ENCODE assay signal across 8 mouse cellular contexts in genomic region chrX:109095245-109096242, GRCm38 (mm10). TPM values are rescaled to one million over a fixed set of nuclear protein-coding genes. Genes with fewer than 3 reads are reported as not detected.
DNase-seq lines count a peak whose midpoint lies in the region; ATAC-seq and TF ChIP-seq lines count a peak whose summit lies in the region.

Sh3bgrl (plus strand) TSS chrX:109095365.

- no peaks in the 10 kb centered on the region for H3K36me3 ChIP-seq in erythroblast, embryonic 14.5 days (ENCODE audit: control insufficient read depth)
- H3K36me3 ChIP-seq in heart, embryonic 11.5 days (ENCODE audit: control insufficient read depth, insufficient read depth, low read length): no peaks in the 10 kb centered on the region
- H3K36me3 ChIP-seq in kidney, embryonic 16.5 days (ENCODE audit: insufficient read depth, low read length): no peaks in the 10 kb centered on the region
- no peaks in the 10 kb centered on the region for H3K36me3 ChIP-seq in liver, embryonic 12.5 days
- no peaks in the 10 kb centered on the region for H3K36me3 ChIP-seq in stomach, embryonic 15.5 days

- H3K9ac ChIP-seq in heart, embryonic 11.5 days (ENCODE audit: low read depth, low read length): peak within 1 kb of the TSS; percentile 74
- H3K9ac ChIP-seq in kidney, embryonic 16.5 days (replicated peaks; ENCODE audit: low read length): peak within 1 kb of the TSS; percentile 74
- H3K9ac ChIP-seq in liver, embryonic 12.5 days: peak within 1 kb of the TSS; percentile 70
- H3K9ac ChIP-seq in stomach, embryonic 15.5 days: peak within 1 kb of the TSS; percentile 41; the same call in 1 of the 2 replicates

- peak; percentile 59; the same call in 1 of the 2 replicates for TF ChIP-seq POLR2A in brain, embryonic 14.5 days (IDR thresholded peaks at IDR 0.05; ENCODE audit: borderline replicate concordance, extremely low read depth, insufficient read depth, insufficient read length, poor library complexity, severe bottlenecking)

- H3K4me1 ChIP-seq in erythroblast, embryonic 14.5 days (ENCODE audit: control insufficient read depth): peaks cover 20% of the 10 kb centered on the region
- H3K4me1 ChIP-seq in heart, embryonic 11.5 days (ENCODE audit: control insufficient read depth, insufficient read depth, low read length): no peaks in the 10 kb centered on the region
- 0 out of 2 replicates have a peak, but pooled peaks cover 2% of the 10 kb centered on the region for H3K4me1 ChIP-seq in kidney, embryonic 16.5 days (ENCODE audit: insufficient read depth, low read length)
- H3K4me1 ChIP-seq in liver, embryonic 12.5 days: peaks cover 8% of the 10 kb centered on the region
- no peaks in the 10 kb centered on the region for H3K4me1 ChIP-seq in stomach, embryonic 15.5 days

- H3K27ac ChIP-seq in heart, embryonic 11.5 days (ENCODE audit: low read depth, low read length): peak within 1 kb of the TSS; percentile 83
- H3K27ac ChIP-seq in kidney, embryonic 16.5 days (ENCODE audit: low read length): peak within 1 kb of the TSS; percentile 93
- peak within 1 kb of the TSS; percentile 70 for H3K27ac ChIP-seq in liver, embryonic 12.5 days
- peak within 1 kb of the TSS; percentile 87 for H3K27ac ChIP-seq in stomach, embryonic 15.5 days

- peak; percentile 75 for DNase-seq in CD4-positive, CD25-positive, alpha-beta regulatory T cell, adult 2 months (ENCODE audit: low read depth, low spot score)
- DNase-seq in brain, embryonic 14.5 days (ENCODE audit: low read depth): peak; percentile 93
- peak; percentile 63 for DNase-seq in naive thymus-derived CD4-positive, alpha-beta T cell, adult 2 months (ENCODE audit: low read depth)

- peak within 1 kb of the TSS; percentile 71 for H3K4me3 ChIP-seq in erythroblast, embryonic 14.5 days (replicated peaks)
- H3K4me3 ChIP-seq in heart, embryonic 11.5 days (ENCODE audit: low read depth, low read length): peak within 1 kb of the TSS; percentile 55
- H3K4me3 ChIP-seq in kidney, embryonic 16.5 days (ENCODE audit: low read length): peak within 1 kb of the TSS; percentile 66
- peak within 1 kb of the TSS; percentile 64 for H3K4me3 ChIP-seq in liver, embryonic 12.5 days
- H3K4me3 ChIP-seq in stomach, embryonic 15.5 days (replicated peaks): peak within 1 kb of the TSS; percentile 55

- peak within 1 kb of the TSS; percentile 58 for H3K4me2 ChIP-seq in heart, embryonic 11.5 days
- peak within 1 kb of the TSS; percentile 53 for H3K4me2 ChIP-seq in kidney, embryonic 16.5 days (replicated peaks; ENCODE audit: low read depth, low read length)
- H3K4me2 ChIP-seq in liver, embryonic 12.5 days: peak within 1 kb of the TSS; percentile 64
- H3K4me2 ChIP-seq in stomach, embryonic 15.5 days: peak within 1 kb of the TSS; percentile 49

- no peak for TF ChIP-seq CTCF in brain, embryonic 14.5 days (IDR thresholded peaks at IDR 0.05; ENCODE audit: borderline replicate concordance, extremely low read depth, insufficient read depth, insufficient read length)

- 17% methylated on average over 26 of the region's 26 CpGs for WGBS in heart, embryonic 11.5 days (ENCODE audit: insufficient replicate concordance)
- WGBS in kidney, embryonic 16.5 days: 19% methylated on average over 26 of the region's 26 CpGs
- 7% methylated on average over 26 of the region's 26 CpGs for WGBS in liver, embryonic 12.5 days (ENCODE audit: insufficient replicate concordance)
- WGBS in stomach, embryonic 15.5 days: 16% methylated on average over 26 of the region's 26 CpGs

- H3K9me3 ChIP-seq in erythroblast, embryonic 14.5 days (ENCODE audit: control insufficient read depth, low read length): no peaks in the 10 kb centered on the region
- H3K9me3 ChIP-seq in heart, embryonic 11.5 days (replicated peaks; ENCODE audit: control insufficient read depth, low read length): no peaks in the 10 kb centered on the region
- H3K9me3 ChIP-seq in kidney, embryonic 16.5 days (ENCODE audit: low read length): no peaks in the 10 kb centered on the region
- H3K9me3 ChIP-seq in liver, embryonic 12.5 days (replicated peaks): no peaks in the 10 kb centered on the region
- H3K9me3 ChIP-seq in stomach, embryonic 15.5 days: no peaks in the 10 kb centered on the region

- no peaks in the 10 kb centered on the region for H3K27me3 ChIP-seq in erythroblast, embryonic 14.5 days (ENCODE audit: control insufficient read depth)
- H3K27me3 ChIP-seq in heart, embryonic 11.5 days (ENCODE audit: control insufficient read depth, insufficient read depth, low read length): no peaks in the 10 kb centered on the region
- H3K27me3 ChIP-seq in kidney, embryonic 16.5 days (ENCODE audit: insufficient read depth, low read length): no peaks in the 10 kb centered on the region
- H3K27me3 ChIP-seq in liver, embryonic 12.5 days (replicated peaks): no peaks in the 10 kb centered on the region
- no peaks in the 10 kb centered on the region for H3K27me3 ChIP-seq in stomach, embryonic 15.5 days (replicated peaks)

- ATAC-seq in heart, embryonic 11.5 days (replicated peaks; ENCODE audit: insufficient number of reproducible peaks, low FRiP score, low TSS enrichment): peak; percentile 76
- peak; percentile 99 for ATAC-seq in kidney, embryonic 16.5 days (ENCODE audit: low FRiP score, low TSS enrichment)
- peak; percentile 97 for ATAC-seq in liver, embryonic 12.5 days
- ATAC-seq in stomach, embryonic 15.5 days (ENCODE audit: insufficient read depth, low FRiP score, low read depth): peak; percentile 99

RNA-seq across cellular contexts. Expression of gene Sh3bgrl, which starts in this region (rescaled TPM):
- 88.5 and 119 TPM in 2 replicates for polyA plus RNA-seq in brain, embryonic 14.5 days (2012; rRNA removed)
- polyA plus RNA-seq in erythroblast, embryonic 14.5 days (2012): 0.09 and 0.17 TPM in 2 replicates
- 94.0 and 100 TPM in 2 replicates for polyA plus RNA-seq in heart, embryonic 11.5 days (2014; fragmentation: Nextera tagmentation; extraction: Ambion mirVana)
- polyA plus RNA-seq in kidney, embryonic 16.5 days (2015; fragmentation: Nextera tagmentation; extraction: Ambion mirVana): 121 TPM in 2 replicates
- 59.7 and 60.5 TPM in 2 replicates for polyA plus RNA-seq in liver, embryonic 12.5 days (2016; fragmentation: Nextera tagmentation; extraction: Ambion mirVana)
- 124 and 132 TPM in 2 replicates for polyA plus RNA-seq in stomach, embryonic 15.5 days (2015; fragmentation: Nextera tagmentation; extraction: Ambion mirVana)

Comparison
In these comparisons a context has a peak if more than half of its experiments do, and no peak if none do; other contexts are left out.
1. Peak in every context shown above with its lines: DNase-seq, ATAC-seq, H3K4me3 ChIP-seq and H3K27ac ChIP-seq.
2. RNA of gene Sh3bgrl (polyA plus RNA-seq): 124 to 132 TPM in stomach, embryonic 15.5 days, 121 TPM in kidney, embryonic 16.5 days, 88.5 to 119 TPM in brain, embryonic 14.5 days, 94.0 to 100 TPM in heart, embryonic 11.5 days and 59.7 to 60.5 TPM in liver, embryonic 12.5 days; 0.09 to 0.17 TPM in erythroblast, embryonic 14.5 days; every median in the first group is over 10 times any median in the second.